Comparison of ENCODE assay signal across 25 mouse cellular contexts in the genomic region with DNA sequence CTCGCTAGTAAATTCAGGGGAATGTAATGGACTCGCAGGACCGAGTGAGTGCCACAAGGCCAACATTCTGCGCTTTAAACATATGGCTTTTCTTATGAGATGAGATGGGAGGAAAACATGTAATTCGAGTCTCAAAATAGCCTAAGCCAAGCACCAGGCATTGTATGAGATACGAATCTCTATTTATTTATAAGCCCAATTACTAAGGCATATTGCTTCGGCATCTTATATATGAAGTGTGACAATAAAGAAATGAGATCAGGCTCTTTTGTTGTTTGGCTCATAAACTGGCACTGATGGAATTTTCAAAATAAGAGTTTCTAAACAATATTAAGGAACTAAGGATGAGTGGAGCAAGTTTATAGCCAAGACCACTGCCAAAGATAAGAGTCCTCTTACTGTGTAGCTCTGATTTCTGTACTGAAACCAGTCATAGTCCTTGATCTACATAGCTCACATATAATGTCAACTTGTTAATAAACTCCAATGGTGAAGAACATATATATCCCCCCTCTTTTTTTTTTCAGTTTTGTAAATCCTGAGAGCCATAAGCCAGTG.
A peak's percentile ranks its signal among the peaks of the same experiment; 100 is the strongest.
DNase-seq lines count a peak whose midpoint lies in the region; ATAC-seq and TF ChIP-seq lines count a peak whose summit lies in the region.
"Had no signal": no experiment of that assay in that cellular context is flagged by ENCODE, and none has a peak within 500 bp of the region (broad histone marks: within the 10 kb centered on the region; RNA-seq: fewer than 3 reads in every experiment).

No protein-coding gene starts in this region.

- no peak overlapping the region for H3K9ac ChIP-seq in forebrain, embryonic 14.5 days (ENCODE audit: low read length)
- H3K9ac ChIP-seq in lung, embryonic 15.5 days = no peak overlapping the region
- H3K9ac ChIP-seq in forebrain, embryonic 16.5 days (replicated peaks; ENCODE audit: low read depth, low read length) = no peak overlapping the region
- H3K9ac ChIP-seq: hindbrain, embryonic 15.5 days; limb, embryonic 13.5 days; liver, embryonic 12.5 days; liver, postnatal 0 days; neural tube, embryonic 12.5 days had no signal

- H3K27me3 ChIP-seq in forebrain, embryonic 10.5 days (ENCODE audit: poor library complexity, severe bottlenecking) = no peaks in the 10 kb centered on the region
- no peaks in the 10 kb centered on the region for H3K27me3 ChIP-seq in forebrain, embryonic 14.5 days (replicated peaks; ENCODE audit: control insufficient read depth, insufficient read depth, low read length)
- no peaks in the 10 kb centered on the region for H3K27me3 ChIP-seq in lung, embryonic 15.5 days
- H3K27me3 ChIP-seq in E14TG2a.4 (ENCODE audit: insufficient read depth, low read length) = no peaks in the 10 kb centered on the region
- H3K27me3 ChIP-seq in forebrain, embryonic 16.5 days (replicated peaks; ENCODE audit: control insufficient read depth, insufficient read depth, low read length) = no peaks in the 10 kb centered on the region
- H3K27me3 ChIP-seq: hindbrain, embryonic 15.5 days; liver, embryonic 12.5 days; neural tube, embryonic 12.5 days; Patski had no signal

- H3K9me3 ChIP-seq in forebrain, embryonic 10.5 days = peaks cover 25% of the 10 kb centered on the region
- no peaks in the 10 kb centered on the region for H3K9me3 ChIP-seq in forebrain, embryonic 14.5 days (replicated peaks; ENCODE audit: control insufficient read depth, low read length)
- no peaks in the 10 kb centered on the region for H3K9me3 ChIP-seq in lung, embryonic 15.5 days
- no peaks in the 10 kb centered on the region for H3K9me3 ChIP-seq in E14TG2a.4 (ENCODE audit: low read length)
- 0 out of 2 replicates have a peak, but pooled peaks cover under 1% of the 10 kb centered on the region for H3K9me3 ChIP-seq in forebrain, embryonic 16.5 days (ENCODE audit: control insufficient read depth, low read length)
- H3K9me3 ChIP-seq: hindbrain, embryonic 15.5 days; liver, embryonic 12.5 days; neural tube, embryonic 12.5 days had no signal

- 82% methylated on average over 7 of the region's 7 CpGs for WGBS in forebrain, embryonic 10.5 days
- 39% methylated on average over 7 of the region's 7 CpGs for WGBS in forebrain, embryonic 14.5 days
- WGBS in lung, embryonic 15.5 days = 54% methylated on average over 7 of the region's 7 CpGs
- 43% methylated on average over 7 of the region's 7 CpGs for WGBS in forebrain, embryonic 16.5 days

- no peak for DNase-seq in forebrain, embryonic 10.5 days (ENCODE audit: extremely low spot score, low spot score)
- no peak for DNase-seq in forebrain, embryonic 14.5 days (ENCODE audit: low spot score)
- no peak for DNase-seq in lung, adult 18-20 months
- DNase-seq in ovary, postnatal 36 days (ENCODE audit: low spot score) = no peak
- DNase-seq: adrenal gland, postnatal 10 days; cerebellum, adult 8-10 months; cerebellum, postnatal 25 days; gastrocnemius, postnatal 10 days; heart, postnatal 14 days; kidney, adult 11 months; kidney, postnatal 36 days; liver, postnatal 0 days; thymus, postnatal 4 days had no signal

- peak overlapping the region; percentile 70; the same call in 1 of the 2 replicates for H3K27ac ChIP-seq in forebrain, embryonic 10.5 days
- no peak overlapping the region for H3K27ac ChIP-seq in forebrain, embryonic 14.5 days (ENCODE audit: low read depth, low read length)
- peak overlapping the region; percentile 53; the same call in 1 of the 2 replicates for H3K27ac ChIP-seq in lung, embryonic 15.5 days
- no peak overlapping the region for H3K27ac ChIP-seq in forebrain, embryonic 16.5 days (ENCODE audit: low read length)
- H3K27ac ChIP-seq: hindbrain, embryonic 10.5 days; hindbrain, embryonic 15.5 days; limb, embryonic 13.5 days; liver, embryonic 12.5 days; neural tube, embryonic 12.5 days had no signal

- no peak overlapping the region for H3K4me3 ChIP-seq in forebrain, embryonic 10.5 days
- no peak overlapping the region for H3K4me3 ChIP-seq in forebrain, embryonic 14.5 days (ENCODE audit: low read depth, low read length)
- H3K4me3 ChIP-seq in lung, embryonic 15.5 days = no peak overlapping the region
- peak overlapping the region; percentile 75 for H3K4me3 ChIP-seq in E14TG2a.4 (replicated peaks; ENCODE audit: low read length)
- H3K4me3 ChIP-seq in forebrain, embryonic 16.5 days (replicated peaks; ENCODE audit: low read length) = no peak overlapping the region
- H3K4me3 ChIP-seq: hindbrain, embryonic 10.5 days; hindbrain, embryonic 15.5 days; left cerebral cortex, adult 2 months; limb, embryonic 13.5 days; liver, embryonic 12.5 days; neural tube, embryonic 12.5 days had no signal

- peaks cover 23% of the 10 kb centered on the region for H3K36me3 ChIP-seq in forebrain, embryonic 10.5 days (replicated peaks)
- peaks cover 5% of the 10 kb centered on the region; the same call in 1 of the 2 replicates for H3K36me3 ChIP-seq in forebrain, embryonic 14.5 days (ENCODE audit: control insufficient read depth, insufficient read depth, low read length)
- peaks cover 14% of the 10 kb centered on the region for H3K36me3 ChIP-seq in lung, embryonic 15.5 days
- H3K36me3 ChIP-seq in E14TG2a.4 (ENCODE audit: insufficient read depth, low read length) = peaks cover 28% of the 10 kb centered on the region
- no peaks in the 10 kb centered on the region for H3K36me3 ChIP-seq in forebrain, embryonic 16.5 days (ENCODE audit: control insufficient read depth, insufficient read depth)

- no peak overlapping the region for H3K4me2 ChIP-seq in forebrain, embryonic 14.5 days (ENCODE audit: low read length)
- H3K4me2 ChIP-seq in lung, embryonic 15.5 days = no peak overlapping the region
- 0 out of 2 replicates have a peak overlapping the region, but pooled peaks have one; percentile 20 for H3K4me2 ChIP-seq in forebrain, embryonic 16.5 days (ENCODE audit: low read length)
- H3K4me2 ChIP-seq: hindbrain, embryonic 15.5 days; limb, embryonic 13.5 days; liver, embryonic 12.5 days had no signal

- TF ChIP-seq CTCF in E14TG2a.4 (conservative IDR thresholded peaks at IDR 0.05; ENCODE audit: low read length) = no peak

- ATAC-seq in forebrain, embryonic 14.5 days = no peak
- ATAC-seq in lung, embryonic 15.5 days (ENCODE audit: borderline replicate concordance, extremely low read depth, low FRiP score, low TSS enrichment) = peak; percentile 46; the same call in 1 of the 2 replicates
- no peak for ATAC-seq in forebrain, embryonic 16.5 days
- ATAC-seq: inflammation-experienced regulatory T-cells, adult 6 months; liver, embryonic 12.5 days; liver, postnatal 0 days; midbrain, embryonic 16.5 days; Patski had no signal

- peaks cover 29% of the 10 kb centered on the region for H3K4me1 ChIP-seq in forebrain, embryonic 10.5 days
- H3K4me1 ChIP-seq in forebrain, embryonic 14.5 days (ENCODE audit: control insufficient read depth, insufficient read depth, low read length) = no peaks in the 10 kb centered on the region
- H3K4me1 ChIP-seq in lung, embryonic 15.5 days = peaks cover 11% of the 10 kb centered on the region
- H3K4me1 ChIP-seq in E14TG2a.4 (replicated peaks; ENCODE audit: low read depth, low read length) = peaks cover 24% of the 10 kb centered on the region
- H3K4me1 ChIP-seq in forebrain, embryonic 16.5 days (replicated peaks; ENCODE audit: control insufficient read depth, insufficient read depth, low read length) = peaks cover 3% of the 10 kb centered on the region

Comparison
In these comparisons a context has a peak if more than half of its experiments do, and no peak if none do; other contexts are left out.
1. H3K27ac ChIP-seq: peak in forebrain, embryonic 10.5 days (single experiment) and lung, embryonic 15.5 days (single experiment); none in forebrain, embryonic 14.5 days (single experiment) and forebrain, embryonic 16.5 days (single experiment).